Mouse (Mus musculus): ENCODE data around the gene Itih2. TPM values are rescaled to one million over a fixed set of nuclear protein-coding genes. Genes with fewer than 3 reads are reported as not detected.

The Itih2 gene
- total RNA-seq, 2 experiments from 2014 or later = 7.0 to 7.6 TPM

Other genes with a start within 250 kb of the Itih2 start
- gene 9230102O04Rik, start 241.9 kb downstream of the Itih2 start, total RNA-seq (2021) = not detected
- gene Gata3, start 241.4 kb downstream of the Itih2 start, total RNA-seq (2021) = 10 to 100 TPM; 12.8 to 13.5 TPM
- 10 to 100 TPM; 11.8 to 12.1 TPM for gene Taf3, start 82.8 kb downstream of the Itih2 start, total RNA-seq (2021)
- 100 to 1,000 TPM; 357 to 442 TPM for gene Atp5c1, start 50.9 kb downstream of the Itih2 start, total RNA-seq (2021)
- gene Kin, start 50.8 kb downstream of the Itih2 start, total RNA-seq (2021) = 10 to 100 TPM; 15.2 to 18.1 TPM
- 10 to 100 TPM; 29.7 to 38.5 TPM for gene Itih5, start 22.2 kb upstream of the Itih2 start, total RNA-seq (2021)
- gene Sfmbt2, start 239.1 kb upstream of the Itih2 start, total RNA-seq (2021) = under 1 TPM; 0.46 to 0.86 TPM